Mouse (Mus musculus) 3T3-L1 (cell line): ENCODE measurements around the gene Gimap7.
"Not testable (repeated sequence)": the region's sequence is repeated elsewhere in the genome, so short reads cannot be mapped to it uniquely, and the experiment has no call there.

Source experiments
- DNase-seq: peaks from one replicate; pipeline ENCODE4 v3.0.0-alpha.2; 2015; ENCODE audit warnings: low read depth, low spot score

Gene Gimap7

DNA sequence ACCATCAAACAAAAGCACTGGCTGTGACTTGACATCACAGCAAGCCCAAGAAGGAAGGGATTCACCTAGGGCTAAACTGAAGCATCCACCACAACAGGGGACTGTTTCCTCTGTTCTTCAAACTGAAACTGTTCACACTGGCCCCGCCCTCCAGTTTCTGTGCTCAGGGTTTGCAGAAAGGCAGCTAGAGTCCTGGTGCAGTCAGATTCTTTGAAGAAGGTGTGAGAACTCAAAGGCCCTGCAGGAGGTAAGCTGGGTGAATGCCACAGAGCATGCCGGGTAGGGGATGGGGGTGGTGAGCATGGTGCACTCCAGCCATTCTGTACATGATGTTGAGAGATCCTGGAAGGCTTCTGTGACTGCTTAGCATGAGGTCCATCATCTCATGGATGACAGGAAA lies at the start of gene Gimap7, which contains the start of gene Gm28053:
Gimap7 (plus strand) TSS at position 167 of the 400 bp plus-strand sequence.
Gm28053 (plus strand) TSS at position 153 of the 400 bp plus-strand sequence.
- DNase-seq, result no peak

DNA sequence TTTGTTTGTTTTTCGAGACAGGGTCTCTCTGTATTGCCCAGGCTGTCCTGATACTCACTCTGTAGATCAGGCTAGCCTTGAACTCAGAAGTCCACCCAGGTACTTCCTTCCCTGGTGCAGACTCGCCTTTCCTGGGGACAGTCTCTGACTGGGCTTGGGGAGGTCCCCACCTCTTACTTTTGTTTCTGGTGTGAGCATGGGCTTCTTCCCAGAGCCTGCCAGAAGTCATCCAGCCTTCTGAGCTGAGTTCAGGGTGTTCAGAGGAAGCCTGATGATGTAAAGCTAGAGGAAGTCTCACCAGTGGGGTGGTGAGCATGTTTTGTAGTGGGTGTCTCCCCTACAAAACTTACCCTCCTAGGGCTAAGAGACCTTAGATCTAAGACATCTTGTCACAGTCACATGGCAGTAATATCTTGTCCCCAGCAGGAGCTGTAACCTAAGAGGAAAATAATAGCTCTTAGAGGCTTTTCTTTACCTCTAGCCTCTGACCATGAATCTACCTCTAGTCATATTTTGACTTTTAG lies 48.9 kb upstream of the Gimap7 start:
- DNase-seq, result no peak

GRCm38 (mm10) chr6:48674291-48675058 lies 43.9 kb upstream of the Gimap7 start:
- DNase-seq, result no peak

- DNase-seq, result no peak
These were observed 43.0 kb upstream of the Gimap7 start for GRCm38 (mm10) chr6:48675400-48675930.

- DNase-seq, result peak; percentile 53
These were observed 42.2 kb upstream of the Gimap7 start, which contains the start of gene Gimap9 for GRCm38 (mm10) chr6:48675931-48676859. Gene Gimap9 (plus strand): TSS chr6:48676129.

GRCm38 (mm10) chr6:48676860-48677415 lies 41.5 kb upstream of the Gimap7 start:
- DNase-seq, result no peak

- DNase-seq, result no peak
These were observed 40.7 kb upstream of the Gimap7 start for GRCm38 (mm10) chr6:48677492-48678345.

- no peak for DNase-seq
These were observed 40.0 kb upstream of the Gimap7 start for GRCm38 (mm10) chr6:48678391-48678790.

GRCm38 (mm10) chr6:48679701-48680100 lies 38.7 kb upstream of the Gimap7 start:
- no peak for DNase-seq

DNA sequence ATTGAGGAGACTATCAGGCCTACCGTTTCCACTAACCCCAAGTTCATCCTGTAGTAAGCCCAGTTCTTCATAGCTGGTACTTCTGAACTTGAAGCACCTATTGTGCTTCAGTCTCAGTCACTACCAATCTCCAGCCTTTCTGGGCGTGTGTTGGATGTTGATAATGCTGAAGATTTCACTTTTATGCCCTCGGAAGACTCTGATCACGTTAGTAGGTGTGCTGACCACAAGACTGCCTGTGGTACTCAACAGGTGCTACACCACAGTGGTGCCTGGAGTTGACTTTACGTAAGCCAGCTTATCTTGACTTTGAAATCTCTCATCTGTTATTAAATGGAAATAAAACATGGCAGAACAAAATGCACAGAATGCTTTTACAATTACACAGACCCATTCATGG lies 38.0 kb upstream of the Gimap7 start:
- DNase-seq, result no peak

- no peak for DNase-seq
These were observed 36.8 kb upstream of the Gimap7 start for GRCm38 (mm10) chr6:48681472-48682090.

DNA sequence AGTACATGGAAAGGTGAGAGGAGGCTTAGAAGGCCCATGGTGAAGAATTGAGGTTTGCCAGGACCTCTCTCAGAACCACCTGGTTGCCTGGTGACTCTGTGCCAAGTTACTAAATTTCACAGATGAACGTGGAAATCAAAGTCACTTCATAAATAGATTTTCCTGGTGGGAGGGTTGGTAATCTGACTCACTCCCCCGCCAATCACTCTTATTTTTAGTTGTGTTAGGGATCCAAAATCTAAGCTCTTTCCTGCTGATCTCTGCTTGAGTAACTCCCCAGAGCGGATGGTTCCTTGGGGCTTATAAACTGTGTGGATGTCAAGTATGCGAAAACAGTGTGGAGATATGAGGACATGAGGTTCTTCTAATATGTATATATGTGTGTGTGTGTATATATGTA lies 36.1 kb upstream of the Gimap7 start:
- DNase-seq, result no peak

GRCm38 (mm10) chr6:48683263-48683821 lies 35.1 kb upstream of the Gimap7 start:
- DNase-seq, result not testable (repeated sequence)

GRCm38 (mm10) chr6:48684319-48684718 lies 34.1 kb upstream of the Gimap7 start, which contains the start of gene Gimap4:
Gene Gimap4 (plus strand): TSS chr6:48684549.
- no peak for DNase-seq

GRCm38 (mm10) chr6:48684806-48685205 lies 33.6 kb upstream of the Gimap7 start:
- no peak for DNase-seq

- no peak for DNase-seq
These were observed 33.2 kb upstream of the Gimap7 start for GRCm38 (mm10) chr6:48685251-48685650.

GRCm38 (mm10) chr6:48685694-48686665 lies 32.4 kb upstream of the Gimap7 start:
- no peak for DNase-seq

GRCm38 (mm10) chr6:48687077-48687476 lies 31.3 kb upstream of the Gimap7 start:
- DNase-seq, result peak; percentile 17
